Mouse (Mus musculus) frontal cortex, postnatal 25 days (tissue): ENCODE measurements around the gene Sys1.

ENCODE experiments used
- DNase-seq, 2 experiments: peaks; one replicate each; pipeline ENCODE4 v3.0.0; 2022; ENCODE audit warnings: low spot score in 2 of 2

The Sys1 gene

DNA sequence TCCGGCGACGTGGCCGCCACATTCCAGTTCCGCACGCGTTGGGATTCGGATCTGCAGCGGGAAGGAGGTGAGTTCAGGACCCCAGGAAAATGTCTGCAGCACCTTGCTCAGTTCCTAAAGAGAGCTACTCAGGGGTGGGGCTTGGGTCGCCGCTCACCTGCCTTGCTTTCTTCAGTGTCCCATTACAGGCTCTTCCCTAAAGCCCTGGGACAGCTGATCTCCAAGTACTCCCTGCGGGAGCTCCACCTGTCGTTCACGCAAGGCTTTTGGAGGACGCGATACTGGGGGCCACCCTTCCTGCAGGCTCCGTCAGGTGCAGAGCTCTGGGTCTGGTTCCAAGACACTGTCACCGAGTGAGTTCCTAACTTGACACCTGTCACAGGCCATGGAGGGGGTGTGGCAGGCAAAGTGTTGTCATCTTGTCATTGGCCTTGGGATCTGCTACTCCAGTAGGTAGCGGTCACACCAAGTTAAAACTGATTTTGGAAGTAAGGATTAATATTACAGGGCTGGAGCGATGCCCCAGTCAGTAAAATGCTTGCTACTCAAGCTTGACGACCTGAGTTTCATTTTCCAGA lies 41.0 kb downstream of the Sys1 start:
- DNase-seq = no peak

DNA sequence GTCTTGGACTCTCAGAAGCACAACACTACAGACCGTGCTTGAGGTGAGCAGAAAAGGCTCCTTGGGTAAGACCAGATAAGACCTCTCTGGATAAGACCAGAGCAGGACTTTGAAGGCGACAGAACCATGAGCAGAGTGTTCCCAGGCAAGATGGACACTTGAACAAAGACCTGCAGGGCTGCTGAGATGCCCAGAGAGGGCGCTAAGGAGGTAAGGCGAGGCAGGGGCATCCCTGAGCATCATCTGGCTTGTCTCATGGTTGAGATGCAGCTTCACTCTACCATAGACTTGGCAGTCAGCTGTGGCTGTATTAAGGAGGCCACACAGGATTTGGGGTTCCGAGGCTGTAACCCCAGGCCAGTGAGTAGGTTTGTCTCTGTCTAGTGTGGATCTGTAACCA lies 42.6 kb downstream of the Sys1 start:
- DNase-seq = no peak

GRCm38 (mm10) chr2:164500511-164500910 lies 43.7 kb downstream of the Sys1 start:
- DNase-seq = no peak

DNA sequence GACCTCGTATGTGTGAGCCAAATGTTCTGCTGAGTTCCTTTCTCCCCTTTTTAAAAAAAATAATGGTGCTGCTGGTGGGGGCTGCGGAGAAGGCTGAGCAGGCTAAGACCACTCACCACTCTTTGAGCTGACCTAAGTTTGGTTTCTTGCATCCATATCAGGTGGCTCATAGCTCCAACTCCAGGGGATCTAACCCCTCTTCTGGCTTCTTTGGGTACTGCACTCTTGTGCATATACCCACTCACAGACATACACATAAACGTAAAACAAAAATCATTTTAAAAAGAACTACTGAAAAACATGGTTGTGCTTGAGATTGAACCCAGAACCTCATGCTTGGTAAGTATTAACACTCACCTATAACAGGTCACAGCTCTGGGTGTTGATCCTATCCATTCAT lies 48.2 kb downstream of the Sys1 start:
- DNase-seq = no peak

- no peak for DNase-seq
Observed at GRCm38 (mm10) chr2:164505619-164506347, 49.0 kb downstream of the Sys1 start.

GRCm38 (mm10) chr2:164507811-164508210 lies 51.0 kb downstream of the Sys1 start:
- DNase-seq = no peak

GRCm38 (mm10) chr2:164510621-164511190 lies 53.9 kb downstream of the Sys1 start:
- no peak for DNase-seq

DNA sequence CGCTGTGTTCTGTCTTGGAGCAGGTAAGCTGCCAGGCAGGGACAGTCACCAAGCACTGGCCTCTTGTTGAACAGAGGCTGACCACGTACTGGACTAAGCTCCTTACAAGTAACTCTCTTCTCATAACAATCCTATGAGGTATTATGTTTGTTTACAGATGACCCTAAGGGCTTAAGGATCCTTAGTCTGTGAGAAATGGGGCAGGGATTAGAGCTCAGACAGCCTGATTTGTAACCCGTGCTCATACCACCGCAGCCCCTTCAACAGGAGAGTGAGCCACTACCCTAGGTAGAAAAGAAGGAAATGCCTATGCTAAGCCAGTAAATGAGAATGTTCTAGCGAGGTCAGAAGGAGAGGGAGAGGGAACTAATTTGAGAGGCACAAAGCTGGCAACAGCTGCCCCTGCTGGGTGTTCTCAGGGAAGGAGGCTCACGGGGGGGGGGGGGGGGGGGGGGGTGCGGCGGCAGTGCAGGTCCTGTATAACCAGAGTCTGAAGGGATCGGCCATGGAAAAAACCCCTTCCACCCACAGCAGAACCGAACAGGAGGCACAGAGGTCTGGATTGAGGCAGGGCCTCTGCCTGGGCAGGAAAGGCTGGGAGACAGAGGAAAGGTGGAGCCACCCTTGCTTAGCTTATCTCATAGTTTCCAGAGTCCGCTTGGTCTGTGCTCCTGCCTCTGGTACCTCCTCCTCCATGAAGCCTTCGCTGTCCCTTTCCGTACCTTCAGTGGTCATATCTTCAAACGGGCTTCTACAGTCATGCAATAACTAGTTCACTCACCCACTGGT lies 55.6 kb downstream of the Sys1 start:
- DNase-seq = no peak

DNA sequence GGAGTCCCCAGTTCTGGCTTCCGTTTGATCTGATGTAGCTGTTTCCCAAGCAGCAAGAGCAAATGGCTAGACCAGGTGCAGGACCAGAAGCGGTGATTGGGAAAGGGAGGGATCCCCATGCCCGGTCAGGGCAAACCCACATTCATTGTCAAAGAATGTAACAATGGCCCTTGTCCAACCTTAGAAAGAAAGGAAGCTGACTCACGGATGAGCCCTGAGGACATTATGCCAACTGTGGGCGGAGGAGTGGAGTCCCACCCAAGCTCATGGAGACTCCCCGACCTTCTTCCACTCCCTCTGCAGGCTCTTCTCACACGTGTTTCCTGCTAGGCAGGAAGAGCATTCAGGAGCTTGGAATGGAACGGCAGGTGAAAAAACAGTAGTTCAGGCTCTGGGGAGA lies 56.6 kb downstream of the Sys1 start:
- DNase-seq = no peak

- DNase-seq = no peak
Observed at GRCm38 (mm10) chr2:164514916-164515315, 58.2 kb downstream of the Sys1 start.

DNA sequence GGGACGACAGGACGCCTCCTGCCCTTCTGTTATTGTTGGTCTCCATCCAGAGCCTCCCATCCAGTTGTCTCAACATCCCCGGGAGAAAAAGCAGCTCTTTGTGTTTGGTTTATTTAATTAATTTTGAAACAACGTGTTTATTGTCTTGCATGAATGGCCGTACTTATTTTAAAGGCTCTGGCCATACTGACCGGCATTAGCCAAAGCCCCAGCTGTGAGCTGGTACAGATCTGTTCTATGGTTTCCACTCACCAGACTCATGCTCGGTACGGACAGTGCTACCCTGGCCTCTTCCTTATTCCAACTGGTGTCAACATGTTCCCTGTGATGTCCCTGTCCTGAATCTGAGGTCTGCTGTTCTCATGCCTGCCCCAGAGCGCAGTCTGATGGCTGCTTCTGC lies 59.1 kb downstream of the Sys1 start:
- no peak for DNase-seq

- DNase-seq = no peak
Observed at GRCm38 (mm10) chr2:164516592-164516991, 59.8 kb downstream of the Sys1 start.

DNA sequence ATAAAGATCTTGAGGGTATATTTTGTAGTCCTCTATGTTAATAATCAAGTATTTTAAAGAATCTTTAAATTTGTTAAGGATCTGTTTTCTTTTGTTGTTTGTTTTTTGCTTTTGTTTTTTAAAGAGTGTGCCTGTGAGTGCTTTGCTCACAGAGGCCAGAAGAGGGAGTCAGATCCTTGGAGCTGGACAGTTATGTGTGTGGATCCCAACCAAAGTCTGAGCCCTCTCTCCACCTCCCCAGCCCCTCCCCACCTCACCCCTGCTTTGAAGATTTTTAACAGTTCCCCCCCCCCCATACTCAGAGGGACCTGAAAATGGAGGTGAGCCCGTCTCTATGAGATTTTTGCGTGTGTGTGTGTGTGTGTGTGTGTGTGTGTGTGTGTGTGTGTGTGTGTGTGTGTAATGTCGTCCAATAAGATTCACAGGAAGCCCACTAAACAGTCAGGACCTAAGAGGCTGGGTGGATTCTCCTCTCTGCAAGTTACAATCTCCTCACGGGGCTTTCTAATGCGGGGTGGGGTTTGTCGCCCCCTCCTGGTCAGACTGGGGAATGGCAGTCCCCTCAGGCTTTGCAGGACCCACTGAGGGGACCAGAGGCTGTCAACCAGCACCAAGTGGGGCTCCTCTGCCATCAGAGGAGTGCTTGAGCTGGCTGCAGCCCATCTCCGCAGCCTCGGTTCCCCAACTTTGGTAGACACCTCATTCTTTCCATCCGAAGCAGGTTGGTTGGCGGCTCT lies 60.9 kb downstream of the Sys1 start:
- DNase-seq = no peak

DNA sequence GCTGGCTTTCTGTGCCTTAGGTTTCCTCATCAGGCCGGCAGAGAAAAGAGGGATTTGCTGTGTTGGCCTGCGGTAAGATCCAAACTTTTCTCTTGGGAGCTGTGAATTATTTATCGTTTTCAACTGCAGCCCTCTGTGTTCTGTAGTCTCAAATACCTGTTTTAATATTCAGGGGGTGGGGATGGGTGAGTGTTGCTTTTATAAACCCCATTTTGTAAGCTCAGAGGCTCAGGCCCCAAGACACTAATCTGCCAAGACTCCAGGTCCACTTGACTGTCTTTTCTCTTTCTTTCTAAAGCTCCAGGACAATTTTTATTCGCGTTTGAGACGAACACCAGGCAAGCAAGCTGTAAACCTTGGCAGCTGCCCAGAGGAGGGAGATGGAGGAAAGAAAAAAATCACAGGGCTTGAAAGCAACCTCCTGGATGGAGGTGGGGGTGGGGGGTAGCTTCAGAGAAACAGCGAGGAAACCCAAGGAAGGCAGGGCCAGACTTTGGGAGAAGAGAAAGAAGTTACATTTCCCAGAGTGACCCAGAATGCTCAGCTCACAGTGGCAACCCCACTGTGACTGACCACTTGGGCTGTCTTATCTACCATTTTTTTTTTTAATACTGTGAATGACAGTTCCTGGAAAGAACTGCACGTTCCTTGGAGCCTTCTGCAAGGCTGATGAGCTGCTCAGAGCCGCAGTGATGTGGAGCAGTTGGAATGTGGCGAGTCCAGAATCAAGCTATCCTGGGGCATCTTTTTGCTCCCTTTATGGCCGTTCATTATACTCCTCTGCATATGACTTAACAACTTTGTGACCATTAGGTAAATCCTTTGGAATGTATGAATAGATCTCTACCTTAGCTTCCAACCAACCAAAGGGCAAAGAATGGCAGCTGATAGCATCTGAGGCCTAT lies 61.8 kb downstream of the Sys1 start:
- no peak for DNase-seq

- no peak for DNase-seq
Observed at GRCm38 (mm10) chr2:164519171-164519526, 62.4 kb downstream of the Sys1 start.

DNA sequence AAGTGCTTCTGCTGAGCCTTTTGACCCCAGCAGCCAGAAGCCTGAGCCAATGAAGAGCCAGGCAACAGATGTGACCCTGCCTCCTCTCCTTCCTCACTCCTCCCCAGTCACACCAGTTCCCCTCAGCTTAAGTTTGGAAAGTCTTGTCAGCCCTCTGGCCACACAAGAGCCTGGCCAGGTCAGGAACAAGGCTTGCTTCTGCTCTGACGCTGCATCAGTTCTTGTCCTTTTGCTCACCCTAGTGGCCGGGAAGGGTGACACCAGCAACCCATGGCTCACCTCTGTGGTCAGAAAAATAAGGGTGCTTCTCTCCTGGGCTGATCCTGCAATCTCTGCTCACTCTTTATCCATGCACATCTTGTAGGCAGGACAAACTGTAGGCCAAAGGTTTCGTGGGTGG lies 64.0 kb downstream of the Sys1 start:
- no peak for DNase-seq

DNA sequence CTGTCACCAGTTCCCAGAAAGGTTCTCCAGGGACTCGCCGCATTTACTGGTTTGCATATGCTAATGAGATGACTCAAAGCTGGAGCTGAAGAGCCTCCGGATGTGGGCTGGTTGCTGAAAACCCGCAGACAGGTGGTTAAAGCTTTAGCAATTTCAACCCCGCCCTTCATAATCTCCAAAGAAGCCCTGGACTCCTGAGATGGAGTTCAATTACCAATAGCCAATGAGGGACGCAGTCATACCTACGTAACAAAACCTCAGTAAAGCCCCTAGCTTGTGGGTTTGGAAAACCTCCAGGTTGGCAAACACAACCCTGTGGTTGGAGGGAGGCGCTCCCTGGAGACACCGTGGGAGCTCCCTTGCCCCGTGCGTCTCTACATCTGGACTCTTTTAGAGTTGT lies 65.1 kb downstream of the Sys1 start:
- no peak for DNase-seq

DNA sequence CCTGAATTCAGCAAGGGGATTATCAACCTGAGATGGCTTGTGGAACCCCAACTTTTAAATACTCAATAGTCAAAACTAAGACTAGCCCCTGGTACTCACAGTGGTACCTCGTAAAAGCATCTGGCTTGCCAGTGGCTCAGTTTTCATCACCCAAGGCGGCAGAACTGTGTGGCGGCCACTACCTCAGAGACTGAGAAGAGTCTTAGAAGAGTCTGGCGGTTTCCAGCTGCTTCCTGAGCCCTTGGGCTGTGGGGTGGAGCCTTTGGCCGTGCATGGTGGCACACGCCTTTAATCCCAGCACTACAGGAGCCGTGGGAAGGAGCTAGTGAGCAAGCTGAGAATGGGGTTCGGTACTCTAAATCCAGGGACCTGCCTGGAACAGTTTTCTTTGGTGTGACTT lies 65.5 kb downstream of the Sys1 start:
- DNase-seq = no peak

DNA sequence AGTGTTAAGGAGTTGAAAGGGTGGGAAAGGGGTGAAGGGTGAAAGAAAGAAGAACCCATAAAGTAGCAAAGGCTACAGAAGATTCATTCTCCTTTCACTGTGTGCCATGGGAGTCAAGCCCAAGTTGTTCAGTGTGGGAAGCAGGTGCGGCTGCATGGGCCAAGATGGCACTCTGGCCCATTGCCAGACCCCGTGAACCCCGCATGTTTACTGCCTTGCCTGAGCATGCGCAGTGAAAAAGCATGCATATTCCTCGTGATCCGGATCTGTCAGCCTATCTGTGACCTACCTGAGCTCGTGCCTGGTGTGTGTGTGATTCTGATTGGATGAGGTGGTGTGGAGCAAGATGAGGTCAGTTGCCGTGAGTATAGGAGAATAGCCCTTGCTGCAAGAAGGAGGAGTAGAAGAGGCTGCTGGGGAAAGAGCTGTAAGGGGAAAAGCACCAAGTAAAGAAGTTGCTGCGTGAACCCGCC lies 66.6 kb downstream of the Sys1 start:
- no peak for DNase-seq

DNA sequence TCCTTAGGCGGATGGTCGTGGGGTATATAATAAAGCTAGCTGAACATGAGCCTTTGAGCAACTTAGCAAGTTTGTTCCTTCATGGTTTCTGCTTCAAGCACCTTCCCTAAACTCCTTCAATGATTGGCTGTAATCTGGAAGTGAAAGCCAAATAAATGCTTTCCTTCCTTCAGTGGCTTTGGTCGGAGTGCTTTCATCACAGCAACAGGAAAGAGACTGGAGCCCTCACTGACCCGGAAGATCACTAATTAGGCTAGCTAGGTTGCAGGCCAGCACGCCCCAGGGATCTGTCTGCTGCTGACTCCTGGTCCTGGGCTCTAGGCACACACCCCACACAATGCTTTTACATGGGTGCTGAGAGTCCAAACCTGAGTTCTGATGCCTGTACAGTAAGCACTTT lies 71.8 kb downstream of the Sys1 start:
- DNase-seq = no peak
